Mouse (Mus musculus): ENCODE measurements around the gene Eif4e3.

DNA sequence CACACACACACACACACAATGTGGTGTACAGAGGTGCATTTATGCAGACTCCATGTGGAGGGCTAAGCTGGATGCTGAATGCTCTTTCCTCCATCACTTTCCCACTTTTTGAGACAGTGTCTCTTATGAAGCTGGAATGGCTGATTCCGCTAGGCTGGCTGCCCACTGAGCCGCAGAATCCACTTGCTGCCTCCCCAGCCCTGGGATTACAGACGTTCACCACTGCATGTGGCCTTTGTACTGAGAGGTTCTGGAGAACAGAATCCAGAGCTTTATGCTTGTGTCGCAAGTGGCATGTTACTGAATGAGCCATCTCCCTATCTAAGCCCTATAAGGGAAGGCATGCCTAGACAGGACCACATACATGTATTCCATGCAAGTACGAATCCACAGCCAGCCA is 46.7 kb upstream of the Eif4e3 start:
- TF ChIP-seq GATA1 (IDR thresholded peaks at IDR 0.05; ENCODE audit: low read length) (no peak), TAL1 (IDR thresholded peaks at IDR 0.05; ENCODE audit: low read length) (no peak)
